Mouse (Mus musculus) kidney, postnatal 0 days (tissue): ENCODE data around the gene Wdr62. TPM values are rescaled to one million over a fixed set of nuclear protein-coding genes. Genes with fewer than 3 reads are reported as not detected.

Experiments
- ATAC-seq: fragments of 200-750 bp; cut with Nextera tagmentation; replicated peaks from 2 replicates; pipeline ENCODE4 v1.8.0; 2017; ENCODE audit warnings: low read depth, moderate number of reproducible peaks, moderate TSS enrichment, moderate library complexity; ENCODE audit not compliant: low FRiP score
- DNase-seq: peaks from one replicate; pipeline ENCODE4 v3.0.0-alpha.2; 2016; ENCODE audit warnings: low spot score
- H3K27ac ChIP-seq: fragments of 300-500 bp; sonication (generic); 2 replicates; pipeline ENCODE4 v1.5.1; 2014; ENCODE audit warnings: mild to moderate bottlenecking
- H3K27me3 ChIP-seq: fragments of 300-500 bp; sonication (generic); 2 replicates; pipeline ENCODE4 v1.6.1; 2014; ENCODE audit warnings: low read length, mixed read lengths; ENCODE audit not compliant: insufficient read depth
- H3K36me3 ChIP-seq: fragments of 300-500 bp; sonication (generic); 2 replicates; pipeline ENCODE4 v1.6.1; 2014; ENCODE audit warnings: low read length, mixed read lengths; ENCODE audit not compliant: insufficient read depth
- H3K4me1 ChIP-seq: fragments of 300-500 bp; sonication (generic); replicated peaks from 2 replicates; pipeline ENCODE4 v1.6.1; 2014; ENCODE audit warnings: antibody characterized with exemption, low read length, mixed read lengths; ENCODE audit not compliant: insufficient read depth
- H3K4me2 ChIP-seq: fragments of 300-500 bp; sonication (generic); 2 replicates; pipeline ENCODE4 v1.6.1; 2014; ENCODE audit warnings: mild to moderate bottlenecking, low read length, moderate library complexity, mixed read lengths
- H3K4me3 ChIP-seq: fragments of 300-500 bp; sonication (generic); replicated peaks from 2 replicates; pipeline ENCODE4 v1.5.1; 2014; ENCODE audit warnings: low read depth, low read length
- H3K9ac ChIP-seq: fragments of 300-500 bp; sonication (generic); 2 replicates; pipeline ENCODE4 v1.6.1; 2014; ENCODE audit warnings: low read depth, low read length
- H3K9me3 ChIP-seq: fragments of 300-500 bp; sonication (generic); replicated peaks from 2 replicates; pipeline ENCODE4 v1.6.1; 2016; ENCODE audit warnings: low read length, inconsistent platforms, mixed read lengths
- CTCF ChIP-seq: IDR thresholded peaks from 2 replicates; pipeline ENCODE4 v1.5.1; 2016; ENCODE audit warnings: antibody characterized with exemption, low read depth, mild to moderate bottlenecking, moderate library complexity
- WGBS: fragments of 180-500 bp; shearing (Covaris S2); extraction: QIAGEN DNeasy Blood & Tissue Kit; methylation state at CpG from one replicate; pipeline ENCODE4 v1.1.7; 2014; 5-methylcytosine and 5-hydroxymethylcytosine counted together
- polyA plus RNA-seq: library from polyadenylated mRNA; unstranded; fragments of >200 nt; fragmentation: Nextera tagmentation; extraction: Ambion mirVana; gene quantifications from 2 replicates; pipeline ENCODE4 v1.2.1, GENCODE M21; 2015

The Wdr62 gene
- polyA plus RNA-seq, 1 experiment from 2014 or later = 2.7 TPM

DNA sequence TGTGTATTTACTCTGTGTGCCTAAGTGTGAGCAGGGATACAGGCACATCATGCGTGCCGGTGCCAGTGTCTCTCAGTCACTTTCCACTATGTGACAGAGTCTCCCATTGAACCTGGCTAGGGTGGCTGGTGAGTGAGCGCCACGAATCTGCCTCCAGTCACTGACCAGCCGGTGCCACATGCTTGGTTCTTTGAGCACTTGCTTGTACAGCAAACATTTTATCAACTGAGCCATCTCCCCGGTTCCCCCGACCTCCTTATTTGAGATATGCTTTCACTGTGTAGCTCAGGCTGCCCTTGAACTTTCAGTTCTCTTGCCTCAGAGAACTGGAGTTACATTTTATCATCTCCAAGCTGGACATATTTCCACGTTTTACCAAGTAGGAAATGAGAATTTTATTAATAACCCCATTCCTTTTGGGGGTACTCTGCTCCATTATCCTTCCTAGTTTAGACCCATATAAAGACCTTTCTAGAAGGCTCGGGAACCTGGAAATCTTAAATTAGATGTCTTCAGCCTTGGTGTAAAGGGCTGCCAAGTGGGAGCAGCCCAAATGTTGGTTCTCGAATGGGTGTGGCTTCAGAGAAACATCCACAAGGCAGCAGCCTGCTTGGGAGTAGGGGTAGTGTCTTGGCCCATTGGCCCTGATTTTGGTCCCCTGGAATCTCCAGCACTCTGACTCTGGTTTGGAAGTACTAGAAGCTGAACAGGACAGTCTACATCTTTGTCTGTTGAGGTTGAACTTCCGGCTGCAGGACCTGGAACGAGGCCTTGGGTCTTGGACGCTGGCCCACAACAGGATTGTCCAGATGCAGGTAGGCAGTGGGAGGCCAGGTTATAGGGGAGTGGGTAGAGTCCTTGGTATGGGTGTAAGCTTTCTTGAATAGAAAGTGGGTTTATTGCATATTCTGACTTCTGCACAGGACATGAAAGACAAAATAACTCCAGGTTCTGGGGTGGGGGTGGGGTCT, 35.6 kb upstream of the Wdr62 start:
- Histone ChIP-seq H3K9me3 (no peaks in the 10 kb centered on the region), H3K4me3 (peak overlapping the region; percentile 37), H3K9ac (peak overlapping the region; percentile 55; the same call in 1 of the 2 replicates), H3K4me2 (peak overlapping the region; percentile 57), H3K36me3 (peaks cover 5% of the 10 kb centered on the region; the same call in 1 of the 2 replicates), H3K27ac (peak overlapping the region; percentile 83; the same call in 1 of the 2 replicates), H3K4me1 (0 out of 2 replicates have a peak, but pooled peaks cover 8% of the 10 kb centered on the region), H3K27me3 (no peaks in the 10 kb centered on the region)
- WGBS = 61% methylated on average over 13 of the region's 13 CpGs
- ATAC-seq = no peak
- no peak for TF ChIP-seq CTCF
- no peak for DNase-seq

GRCm38 (mm10) chr7:30314721-30315155, 34.5 kb upstream of the Wdr62 start, which contains the start of gene Syne4:
TSS of gene Syne4 (plus strand) at chr7:30314807.
- Histone ChIP-seq H3K4me3 (peak within 1 kb of the TSS; percentile 37), H3K9me3 (no peaks in the 10 kb centered on the region), H3K9ac (peak within 1 kb of the TSS; percentile 55), H3K4me1 (0 out of 2 replicates have a peak, but pooled peaks cover 8% of the 10 kb centered on the region), H3K36me3 (peaks cover 5% of the 10 kb centered on the region; the same call in 1 of the 2 replicates), H3K4me2 (peak within 1 kb of the TSS; percentile 57), H3K27ac (peak within 1 kb of the TSS; percentile 83), H3K27me3 (no peaks in the 10 kb centered on the region)
- peak; percentile 74 for ATAC-seq
- DNase-seq = peak; percentile 58
- 2% methylated on average over 9 of the region's 9 CpGs for WGBS
- TF ChIP-seq CTCF = no peak

GRCm38 (mm10) chr7:30313666-30314320, 33.6 kb upstream of the Wdr62 start:
- Histone ChIP-seq H3K27me3 (no peaks in the 10 kb centered on the region), H3K9ac (peak overlapping the region; percentile 18; the same call in 1 of the 2 replicates), H3K4me1 (peaks cover 14% of the 10 kb centered on the region; the same call in 1 of the 2 replicates), H3K4me2 (peak overlapping the region; percentile 57), H3K4me3 (0 out of 2 replicates have a peak overlapping the region, but pooled peaks have one; percentile 11), H3K27ac (peak overlapping the region; percentile 72), H3K9me3 (no peaks in the 10 kb centered on the region), H3K36me3 (peaks cover 5% of the 10 kb centered on the region; the same call in 1 of the 2 replicates)
- DNase-seq = no peak
- 41% methylated on average over 27 of the region's 27 CpGs for WGBS
- peak; percentile 59 for ATAC-seq
- peak; percentile 31; the same call in 1 of the 2 replicates for TF ChIP-seq CTCF

DNA sequence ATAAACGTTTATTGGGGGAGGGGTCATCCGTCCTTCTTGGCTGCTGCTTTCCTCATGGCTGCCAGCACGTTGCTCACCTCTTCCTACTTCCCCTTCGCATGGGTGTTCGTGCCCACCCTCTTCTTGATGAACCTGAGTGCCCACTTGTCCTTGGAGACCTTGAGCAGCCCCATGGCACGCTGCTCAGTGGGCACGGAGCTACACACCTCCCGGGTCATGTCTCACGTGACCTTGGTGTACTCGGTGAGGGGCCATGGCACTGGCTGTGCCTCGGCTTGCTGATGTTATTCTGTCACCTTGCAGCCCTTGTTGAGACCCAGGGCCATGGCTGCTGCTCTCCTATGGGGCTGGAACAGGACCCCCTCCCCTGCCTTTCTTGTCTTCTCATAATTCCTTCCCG, 29.9 kb upstream of the Wdr62 start:
- no peak for ATAC-seq
- 81% methylated on average over 12 of the region's 12 CpGs for WGBS
- no peak for DNase-seq
- Histone ChIP-seq H3K27ac (no peak overlapping the region), H3K9ac (no peak overlapping the region), H3K4me1 (peaks cover 13% of the 10 kb centered on the region; the same call in 1 of the 2 replicates), H3K4me3 (no peak overlapping the region), H3K9me3 (no peaks in the 10 kb centered on the region), H3K27me3 (no peaks in the 10 kb centered on the region), H3K36me3 (peaks cover 5% of the 10 kb centered on the region; the same call in 1 of the 2 replicates), H3K4me2 (no peak overlapping the region)
- TF ChIP-seq CTCF = no peak

DNA sequence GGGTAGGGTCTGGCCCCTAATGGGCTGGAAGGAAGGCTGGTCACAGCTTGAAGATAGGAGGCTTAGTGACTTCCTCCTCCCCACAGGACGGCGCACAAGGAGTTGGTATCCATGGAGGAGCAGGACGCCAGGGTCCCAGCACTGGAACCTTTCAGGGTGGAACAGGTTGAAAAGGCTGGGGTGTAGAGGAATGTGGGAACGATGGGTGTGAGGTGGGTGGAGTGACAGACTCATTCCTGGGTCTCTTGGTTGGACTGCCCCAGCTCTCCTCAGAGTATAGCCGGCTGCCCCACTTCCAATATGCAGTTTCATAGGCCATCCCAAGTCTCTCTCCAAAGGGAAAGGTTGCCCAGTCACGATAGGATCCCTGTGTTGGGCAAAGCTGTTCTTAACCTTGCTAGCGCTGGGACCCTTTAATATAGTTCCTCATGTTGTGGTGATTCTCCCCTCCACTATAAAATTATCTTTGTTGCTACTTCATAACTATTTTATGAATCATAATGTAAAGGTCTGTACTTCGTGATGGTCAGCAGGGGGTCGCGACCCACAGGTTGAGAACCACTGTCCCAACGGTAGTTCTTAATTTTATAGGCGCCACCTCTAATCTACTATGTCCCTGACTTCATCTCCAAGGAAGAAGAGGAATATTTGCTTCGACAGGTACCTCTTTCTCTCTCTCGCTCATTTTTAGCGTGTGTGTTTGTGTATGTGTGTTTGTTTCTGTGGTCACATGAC, 29.3 kb upstream of the Wdr62 start:
- Histone ChIP-seq H3K4me1 (peaks cover 11% of the 10 kb centered on the region; the same call in 1 of the 2 replicates), H3K4me3 (peak overlapping the region; percentile 50), H3K4me2 (peak overlapping the region; percentile 77), H3K9me3 (no peaks in the 10 kb centered on the region), H3K36me3 (peaks cover 5% of the 10 kb centered on the region; the same call in 1 of the 2 replicates), H3K27ac (peak overlapping the region; percentile 51; the same call in 1 of the 2 replicates), H3K9ac (peak overlapping the region; percentile 54), H3K27me3 (no peaks in the 10 kb centered on the region)
- no peak for TF ChIP-seq CTCF
- 61% methylated on average over 15 of the region's 15 CpGs for WGBS
- DNase-seq = no peak
- ATAC-seq = no peak
